Mouse (Mus musculus) liver, adult 2 months (tissue): ENCODE data around the gene Orm3. TPM values are rescaled to one million over a fixed set of nuclear protein-coding genes. Genes with fewer than 3 reads are reported as not detected.

Experiments
- DNase-seq: peaks from one replicate; pipeline ENCODE4 v3.0.0-alpha.2; 2011; ENCODE audit warnings: low read depth, low spot score; ENCODE audit errors: extremely low read depth
- H3K27ac ChIP-seq: fragments of 200-500 bp; replicated peaks from 2 replicates; pipeline ENCODE4 v1.5.1; 2012; ENCODE audit warnings: low read depth, mild to moderate bottlenecking, control low read depth, inconsistent platforms, low read length; ENCODE audit not compliant: insufficient read depth
- H3K27me3 ChIP-seq: fragments of 200-500 bp; 2 replicates; pipeline ENCODE4 v1.6.1; 2012; ENCODE audit warnings: mild to moderate bottlenecking, moderate library complexity, low read length, inconsistent platforms; ENCODE audit not compliant: control insufficient read depth, insufficient read depth
- H3K36me3 ChIP-seq: fragments of 200-500 bp; 2 replicates; pipeline ENCODE4 v1.6.1; 2012; ENCODE audit warnings: low read length, inconsistent platforms; ENCODE audit not compliant: control insufficient read depth, insufficient read depth
- H3K4me1 ChIP-seq: fragments of 200-500 bp; 2 replicates; pipeline ENCODE4 v1.6.1; 2011; ENCODE audit warnings: low read length; ENCODE audit not compliant: control insufficient read depth, insufficient read depth
- H3K4me3 ChIP-seq: fragments of 200-500 bp; 2 replicates; pipeline ENCODE4 v1.5.1; 2011; ENCODE audit warnings: low read depth, mild to moderate bottlenecking, control low read depth, low read length, moderate library complexity; ENCODE audit not compliant: insufficient read depth
- H3K79me2 ChIP-seq: fragments of 200-500 bp; 2 replicates; pipeline ENCODE4 v1.6.1; 2012; ENCODE audit warnings: inconsistent platforms, mild to moderate bottlenecking, low read length, moderate library complexity; ENCODE audit not compliant: control insufficient read depth, insufficient read depth
- H3K9ac ChIP-seq: fragments of 200-500 bp; 2 replicates; pipeline ENCODE4 v1.6.1; 2012; ENCODE audit warnings: low read depth, mild to moderate bottlenecking, control low read depth, inconsistent platforms, low read length
- CTCF ChIP-seq: fragments of 200-500 bp; IDR thresholded peaks from 2 replicates; pipeline ENCODE4 v1.5.1; 2011; ENCODE audit warnings: low read depth, low read length, control low read depth
- POLR2A ChIP-seq: fragments of 200-500 bp; IDR thresholded peaks from 2 replicates; pipeline ENCODE4 v1.6.1; 2011; ENCODE audit warnings: low read length, control low read depth; ENCODE audit not compliant: insufficient read depth; ENCODE audit errors: extremely low read depth
- WGBS: fragments of 180-500 bp; shearing (Covaris S2); methylation state at CpG from one replicate; pipeline ENCODE4 v1.1.7; 2018; 5-methylcytosine and 5-hydroxymethylcytosine counted together
- polyA plus RNA-seq: library from polyadenylated mRNA; depleted of rRNA; stranded (reverse); fragments of >200 nt; gene quantifications from 2 replicates; pipeline ENCODE4 v1.2.3, GENCODE M21; 2012
- total RNA-seq: library from RNA; depleted of rRNA; stranded (reverse); fragments of >200 nt; gene quantifications from 2 replicates; pipeline ENCODE4 v1.2.3, GENCODE M21; 2014

The Orm3 gene
- total and polyA plus RNA-seq, 2 experiments: 11.4 to 14.1 TPM

DNA sequence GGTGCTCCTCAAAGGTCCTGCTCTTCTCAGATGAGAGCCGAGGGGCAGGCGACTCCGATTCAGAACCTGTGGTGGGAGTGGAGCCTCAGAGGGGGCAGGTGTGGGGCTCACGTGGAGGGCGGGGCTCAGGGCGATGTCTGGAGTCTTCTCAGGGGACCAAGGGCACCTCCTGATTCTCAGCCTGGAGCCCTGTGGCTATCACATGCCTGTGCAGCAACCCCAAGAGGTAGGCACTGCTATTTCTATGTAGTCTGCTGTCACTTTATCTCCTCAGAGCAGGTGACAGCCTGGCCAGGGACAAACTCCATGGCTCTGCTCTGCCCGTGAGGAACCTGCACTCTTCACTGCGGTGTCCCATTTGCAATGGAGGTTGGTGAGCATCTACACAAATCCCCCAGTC lies 17.4 kb downstream of the Orm3 start:
- Histone ChIP-seq H3K27me3 (no peaks in the 10 kb centered on the region), H3K4me1 (no peaks in the 10 kb centered on the region), H3K9ac (no peak overlapping the region), H3K36me3 (no peaks in the 10 kb centered on the region), H3K27ac (no peak overlapping the region), H3K79me2 (no peaks in the 10 kb centered on the region), H3K4me3 (no peak overlapping the region)
- TF ChIP-seq CTCF (no peak), POLR2A (no peak)
- no peak for DNase-seq
- 89% methylated on average over 8 of the region's 8 CpGs for WGBS

DNA sequence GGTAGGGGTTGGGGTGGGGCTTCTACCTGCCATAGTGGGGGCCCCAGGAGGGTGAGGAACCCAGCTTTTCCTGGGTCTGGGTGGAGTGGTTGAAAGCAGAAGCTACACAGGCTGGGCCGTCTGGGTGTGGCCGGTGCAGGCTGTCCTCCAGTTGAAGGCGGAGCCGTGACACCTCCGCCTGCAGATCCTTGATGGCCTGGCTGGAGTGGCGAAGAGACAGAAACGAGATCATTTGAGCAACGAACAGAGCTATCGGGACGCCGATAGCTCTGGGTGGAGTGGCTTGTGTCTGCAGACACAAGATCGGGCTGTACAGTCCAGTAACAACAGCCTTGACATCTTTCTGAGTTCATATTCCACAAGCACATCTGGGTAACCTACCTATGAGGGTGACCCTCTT lies 18.4 kb downstream of the Orm3 start:
- Histone ChIP-seq H3K9ac (no peak overlapping the region), H3K79me2 (no peaks in the 10 kb centered on the region), H3K27ac (no peak overlapping the region), H3K4me3 (no peak overlapping the region), H3K4me1 (no peaks in the 10 kb centered on the region), H3K27me3 (no peaks in the 10 kb centered on the region), H3K36me3 (no peaks in the 10 kb centered on the region)
- TF ChIP-seq POLR2A: no peak
- DNase-seq: no peak
- WGBS: 86% methylated on average over 12 of the region's 12 CpGs

DNA sequence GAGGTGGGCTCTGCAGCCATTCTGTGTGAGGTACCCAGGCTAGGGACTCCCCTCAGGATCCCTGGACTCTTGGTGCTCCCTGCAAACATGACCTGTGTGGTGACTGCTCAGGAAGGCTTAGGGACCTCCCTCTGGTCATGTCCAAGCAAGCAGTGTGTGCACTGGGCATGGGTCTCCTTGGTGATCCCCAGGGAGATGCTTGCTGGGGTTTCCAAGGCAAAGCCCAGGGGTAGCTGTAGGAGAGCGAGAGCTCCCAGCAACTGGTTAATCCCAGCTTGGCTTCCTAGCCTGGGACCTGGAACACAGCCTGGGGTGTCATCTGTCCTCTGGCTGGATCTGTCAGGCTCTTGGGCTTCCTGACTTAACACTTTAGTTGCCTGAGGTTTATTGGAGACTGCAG lies 19.4 kb downstream of the Orm3 start:
- no peaks in the 10 kb centered on the region for H3K36me3 ChIP-seq
- no peak for TF ChIP-seq CTCF
- TF ChIP-seq POLR2A: no peak
- H3K9ac ChIP-seq: no peak overlapping the region
- H3K27me3 ChIP-seq: no peaks in the 10 kb centered on the region
- no peak overlapping the region for H3K4me3 ChIP-seq
- no peaks in the 10 kb centered on the region for H3K4me1 ChIP-seq
- no peaks in the 10 kb centered on the region for H3K79me2 ChIP-seq
- no peak for DNase-seq
- H3K27ac ChIP-seq: no peak overlapping the region
- WGBS: 71% methylated on average over 1 of the region's 1 CpGs

DNA sequence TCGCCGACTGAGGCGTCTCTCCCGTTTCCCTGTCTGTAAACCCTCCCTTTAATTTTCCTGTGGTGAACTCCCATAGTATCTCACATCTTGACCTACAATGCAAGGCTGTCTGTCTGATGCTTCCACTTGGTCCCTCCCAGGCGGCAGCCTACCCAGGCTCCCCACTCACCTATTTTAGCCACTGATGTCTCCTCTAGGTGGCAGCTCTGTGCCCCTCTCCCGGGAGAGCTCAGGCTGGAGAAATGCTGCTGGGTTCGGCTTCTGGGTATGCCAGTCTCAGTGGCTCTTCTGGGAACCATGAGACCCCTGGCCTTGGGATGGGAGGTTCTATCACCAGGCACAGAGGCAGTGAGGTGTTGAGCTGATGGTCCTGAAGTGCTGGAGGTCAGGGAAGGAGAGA lies 21.5 kb downstream of the Orm3 start:
- Histone ChIP-seq H3K4me1 (no peaks in the 10 kb centered on the region), H3K27ac (no peak overlapping the region), H3K9ac (no peak overlapping the region), H3K27me3 (no peaks in the 10 kb centered on the region), H3K4me3 (no peak overlapping the region), H3K79me2 (no peaks in the 10 kb centered on the region), H3K36me3 (no peaks in the 10 kb centered on the region)
- DNase-seq: no peak
- WGBS: 71% methylated on average over 7 of the region's 7 CpGs
- no peak for TF ChIP-seq POLR2A
- 0 out of 2 replicates have a peak, but pooled peaks have one; percentile 9 for TF ChIP-seq CTCF

DNA sequence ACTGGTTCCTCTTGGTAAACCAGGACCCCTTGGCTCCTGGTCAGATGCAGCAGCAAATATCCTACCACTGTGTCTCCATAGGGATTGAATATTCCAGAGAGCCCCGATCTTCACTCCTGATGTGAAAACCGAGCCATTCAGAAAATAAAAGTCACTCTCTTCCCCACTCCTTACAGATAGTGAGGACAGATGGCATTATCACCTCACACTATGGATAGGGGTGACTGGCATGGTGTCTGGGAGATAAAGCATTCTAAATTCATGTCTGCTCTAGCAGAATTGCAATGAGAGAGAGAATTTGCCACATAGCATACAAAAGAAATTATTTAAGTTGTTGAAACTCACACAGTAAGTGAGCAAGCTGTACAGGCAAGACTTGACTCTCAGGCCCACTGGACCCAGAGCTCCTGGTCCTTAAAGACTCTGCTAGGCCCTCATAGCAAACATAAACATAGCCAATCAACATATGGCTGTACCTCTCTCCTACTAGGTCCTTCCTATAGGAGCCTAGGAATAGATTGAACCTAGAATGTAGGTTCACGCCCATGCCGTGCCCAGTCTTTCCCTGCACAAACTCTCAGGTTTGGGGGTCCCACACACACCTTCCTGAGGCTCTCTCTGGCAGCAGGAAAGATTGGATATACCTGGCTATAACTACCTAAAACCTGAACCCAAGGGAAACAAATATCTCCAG lies 26.9 kb downstream of the Orm3 start:
- Histone ChIP-seq H3K36me3 (no peaks in the 10 kb centered on the region), H3K79me2 (no peaks in the 10 kb centered on the region), H3K27me3 (no peaks in the 10 kb centered on the region), H3K9ac (no peak overlapping the region), H3K27ac (no peak overlapping the region), H3K4me1 (no peaks in the 10 kb centered on the region), H3K4me3 (no peak overlapping the region)
- 90% methylated on average over 4 of the region's 4 CpGs for WGBS
- TF ChIP-seq CTCF (no peak), POLR2A (no peak)
- no peak for DNase-seq

DNA sequence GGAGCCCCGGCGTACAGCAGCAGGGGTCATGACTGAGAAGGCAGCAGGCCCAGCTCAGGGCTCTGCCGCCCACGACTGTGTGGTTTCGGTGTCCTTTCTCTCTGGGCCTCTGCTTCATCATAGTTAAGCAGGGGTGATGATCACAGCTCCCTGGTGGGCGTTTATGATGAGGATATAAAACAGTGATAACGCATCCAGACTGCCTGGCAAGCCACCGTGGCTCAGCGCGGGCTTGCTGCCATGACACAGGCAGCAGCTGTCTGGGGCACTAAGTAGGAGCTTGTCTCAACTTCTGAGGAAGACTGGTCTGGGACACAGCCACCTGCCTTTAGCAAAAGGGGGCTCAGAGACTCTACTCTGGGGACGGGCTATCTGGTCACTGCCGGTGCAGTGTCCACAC lies 27.5 kb downstream of the Orm3 start:
- no peak for DNase-seq
- H3K4me3 ChIP-seq: no peak overlapping the region
- TF ChIP-seq CTCF (no peak), POLR2A (no peak)
- H3K9ac ChIP-seq: no peak overlapping the region
- 89% methylated on average over 12 of the region's 12 CpGs for WGBS
- H3K79me2 ChIP-seq: no peaks in the 10 kb centered on the region
- no peaks in the 10 kb centered on the region for H3K36me3 ChIP-seq
- H3K4me1 ChIP-seq: no peaks in the 10 kb centered on the region
- no peaks in the 10 kb centered on the region for H3K27me3 ChIP-seq
- no peak overlapping the region for H3K27ac ChIP-seq
